Mouse (Mus musculus) myocyte (in vitro differentiated cells): ENCODE results near the gene Clca4a. TPM values are rescaled to one million over a fixed set of nuclear protein-coding genes. Genes with fewer than 3 reads are reported as not detected.

ENCODE experiments used
- H3K27me3 ChIP-seq: one replicate; pipeline ENCODE4 v1.6.1; 2011; ENCODE audit not compliant: control insufficient read depth, insufficient read depth, insufficient read length
- H3K36me3 ChIP-seq: one replicate; pipeline ENCODE4 v1.6.1; 2011; ENCODE audit not compliant: control insufficient read depth, insufficient read depth
- H3K4me2 ChIP-seq: one replicate; pipeline ENCODE4 v1.6.1; 2011; ENCODE audit warnings: low read depth, control low read depth
- H3K4me3 ChIP-seq: one replicate; pipeline ENCODE4 v1.5.1; 2011; ENCODE audit warnings: mild to moderate bottlenecking, control low read depth, moderate library complexity
- H3K79me2 ChIP-seq: one replicate; pipeline ENCODE4 v1.6.1; 2011; ENCODE audit not compliant: control insufficient read depth, insufficient read depth
- H3ac ChIP-seq: one replicate; pipeline ENCODE4 v1.6.1; 2011; ENCODE audit not compliant: control insufficient read depth, insufficient read length
- CEBPB ChIP-seq: IDR thresholded peaks from 2 replicates; pipeline ENCODE4 v1.6.1; 2011; ENCODE audit warnings: mild to moderate bottlenecking, moderate library complexity; ENCODE audit not compliant: poor library complexity, insufficient read depth, severe bottlenecking
- E2F4 ChIP-seq: IDR thresholded peaks from one replicate; pipeline ENCODE4 v1.6.1; 2011; ENCODE audit warnings: mild to moderate bottlenecking, control low read depth, moderate library complexity; ENCODE audit not compliant: insufficient read depth
- MAX ChIP-seq: IDR thresholded peaks from one replicate; pipeline ENCODE4 v1.6.1; 2011; ENCODE audit warnings: low read depth, mild to moderate bottlenecking, control low read depth
- MYOD1 ChIP-seq, 3 experiments: IDR thresholded peaks; one replicate each; pipeline ENCODE4 v1.6.1; 2011; ENCODE audit warnings: control low read depth in 2 of 3, low read depth in 2 of 3, mild to moderate bottlenecking in 2 of 3, moderate library complexity in 1 of 3; ENCODE audit not compliant: insufficient read length in 2 of 3, control insufficient read depth in 1 of 3
- MYOG ChIP-seq, 3 experiments: IDR thresholded peaks; one replicate each; pipeline ENCODE4 v1.6.1; 2011; ENCODE audit warnings: control low read depth in 2 of 3, low read depth in 2 of 3, mild to moderate bottlenecking in 2 of 3; ENCODE audit not compliant: insufficient read length in 2 of 3, control insufficient read depth in 1 of 3, insufficient read depth in 1 of 3
- POLR2A ChIP-seq: IDR thresholded peaks from one replicate; pipeline ENCODE4 v1.6.1; 2011; ENCODE audit warnings: low read depth, mild to moderate bottlenecking, control low read depth, moderate library complexity; ENCODE audit not compliant: insufficient read length
- POLR2AphosphoS2 ChIP-seq: IDR thresholded peaks from one replicate; pipeline ENCODE4 v1.6.1; 2011; ENCODE audit warnings: low read depth, control low read depth; ENCODE audit not compliant: insufficient read length
- REST ChIP-seq: IDR thresholded peaks from one replicate; pipeline ENCODE4 v1.6.1; 2011; ENCODE audit warnings: mild to moderate bottlenecking, control low read depth, moderate library complexity; ENCODE audit not compliant: insufficient read depth, insufficient read length
- SRF ChIP-seq: IDR thresholded peaks from one replicate; pipeline ENCODE4 v1.6.1; 2011; ENCODE audit warnings: low read depth; ENCODE audit not compliant: control insufficient read depth, insufficient read length
- TCF12 ChIP-seq: IDR thresholded peaks from one replicate; pipeline ENCODE4 v1.6.1; 2011; ENCODE audit warnings: mild to moderate bottlenecking, control low read depth; ENCODE audit not compliant: poor library complexity, insufficient read depth, severe bottlenecking
- TCF3 ChIP-seq: IDR thresholded peaks from one replicate; pipeline ENCODE4 v1.6.1; 2011; ENCODE audit warnings: low read depth, control low read depth; ENCODE audit not compliant: insufficient read length
- USF1 ChIP-seq: IDR thresholded peaks from one replicate; pipeline ENCODE4 v1.6.1; 2011; ENCODE audit warnings: low read depth, mild to moderate bottlenecking, control low read depth, moderate library complexity
- polyA plus RNA-seq: library from polyadenylated mRNA; unstranded; fragments of >200 nt; fragmentation: generic; extraction: Trizol; gene quantifications from one replicate; pipeline ENCODE4 v1.2.1, GENCODE M21; 2012; ENCODE audit warnings: missing spikeins

The Clca4a gene
- polyA plus RNA-seq, 1 experiment = 0.06 TPM

- Histone ChIP-seq H3K36me3 (no peaks in the 10 kb centered on the region), H3ac (no peak overlapping the region), H3K4me2 (no peak overlapping the region), H3K79me2 (no peaks in the 10 kb centered on the region), H3K27me3 (no peaks in the 10 kb centered on the region), H3K4me3 (no peak overlapping the region)
- TF ChIP-seq USF1 (no peak), MYOG (IDR thresholded peaks at IDR 0.05; ENCODE audit: control insufficient read depth in 1 of 3, insufficient read depth in 1 of 3, insufficient read length in 2 of 3, low read depth in 2 of 3) (no peak), POLR2AphosphoS2 (no peak), REST (no peak), TCF12 (no peak), SRF (no peak), TCF3 (no peak)
These were observed 17.8 kb upstream of the Clca4a start for GRCm38 (mm10) chr3:144992618-144993017.

GRCm38 (mm10) chr3:144985890-144986289 lies 11.0 kb upstream of the Clca4a start:
- Histone ChIP-seq H3K4me3 (no peak overlapping the region), H3K4me2 (no peak overlapping the region), H3K36me3 (no peaks in the 10 kb centered on the region), H3K79me2 (no peaks in the 10 kb centered on the region), H3K27me3 (no peaks in the 10 kb centered on the region), H3ac (no peak overlapping the region)
- no peak for TF ChIP-seq USF1
- no peak for TF ChIP-seq E2F4
- no peak for TF ChIP-seq REST
- no peak for TF ChIP-seq POLR2AphosphoS2
- no peak for TF ChIP-seq TCF3
- TF ChIP-seq MAX = no peak
- no peak for TF ChIP-seq MYOG (IDR thresholded peaks at IDR 0.05; ENCODE audit: control insufficient read depth in 1 of 3, insufficient read depth in 1 of 3, insufficient read length in 2 of 3, low read depth in 2 of 3)
- TF ChIP-seq MYOD1 (IDR thresholded peaks at IDR 0.05; ENCODE audit: control insufficient read depth in 1 of 3, insufficient read length in 2 of 3, low read depth in 2 of 3) = no peak
- TF ChIP-seq POLR2A = no peak
- TF ChIP-seq TCF12 = no peak
- TF ChIP-seq CEBPB = no peak
- no peak for TF ChIP-seq SRF

GRCm38 (mm10) chr3:144980551-144980950 lies 5.7 kb upstream of the Clca4a start:
- TF ChIP-seq SRF (no peak), CEBPB (peak; percentile 20; the same call in 1 of the 2 replicates)
- Histone ChIP-seq H3K4me2 (peak overlapping the region; percentile 63), H3ac (no peak overlapping the region), H3K36me3 (no peaks in the 10 kb centered on the region), H3K27me3 (no peaks in the 10 kb centered on the region), H3K4me3 (no peak overlapping the region), H3K79me2 (no peaks in the 10 kb centered on the region)

- Histone ChIP-seq H3K4me2 (no peak overlapping the region), H3K36me3 (no peaks in the 10 kb centered on the region), H3K27me3 (no peaks in the 10 kb centered on the region), H3ac (no peak overlapping the region), H3K4me3 (no peak overlapping the region), H3K79me2 (no peaks in the 10 kb centered on the region)
- TF ChIP-seq E2F4 (no peak), POLR2AphosphoS2 (no peak), CEBPB (no peak), POLR2A (no peak), SRF (no peak), MYOG (IDR thresholded peaks at IDR 0.05; ENCODE audit: control insufficient read depth in 1 of 3, insufficient read depth in 1 of 3, insufficient read length in 2 of 3, low read depth in 2 of 3) (no peak), TCF12 (no peak), MYOD1 (IDR thresholded peaks at IDR 0.05; ENCODE audit: control insufficient read depth in 1 of 3, insufficient read length in 2 of 3, low read depth in 2 of 3) (no peak), USF1 (no peak), MAX (no peak), REST (no peak), TCF3 (no peak)
These were observed 2.8 kb upstream of the Clca4a start for GRCm38 (mm10) chr3:144977631-144978030.

- TF ChIP-seq MYOD1 (IDR thresholded peaks at IDR 0.05; ENCODE audit: control insufficient read depth in 1 of 3, insufficient read length in 2 of 3, low read depth in 2 of 3) (no peak), SRF (no peak), MAX (no peak), REST (no peak), POLR2AphosphoS2 (no peak), CEBPB (no peak), USF1 (no peak), TCF12 (no peak), TCF3 (no peak), E2F4 (no peak), MYOG (IDR thresholded peaks at IDR 0.05; ENCODE audit: control insufficient read depth in 1 of 3, insufficient read depth in 1 of 3, insufficient read length in 2 of 3, low read depth in 2 of 3) (no peak), POLR2A (no peak)
- Histone ChIP-seq H3K36me3 (no peaks in the 10 kb centered on the region), H3ac (no peak overlapping the region), H3K79me2 (no peaks in the 10 kb centered on the region), H3K4me2 (no peak overlapping the region), H3K27me3 (no peaks in the 10 kb centered on the region), H3K4me3 (no peak overlapping the region)
These were observed 1.2 kb upstream of the Clca4a start for GRCm38 (mm10) chr3:144976091-144976490.
